Mouse (Mus musculus) heart, adult 2 months (tissue): ENCODE data around the gene Plcl2.

Experiments used
- CTCF ChIP-seq: fragments of 200-600 bp; IDR thresholded peaks from 2 replicates; pipeline ENCODE4 v1.8.1; 2022; ENCODE audit warnings: antibody characterized with exemption, mild to moderate bottlenecking, moderate library complexity
- POLR2A ChIP-seq: fragments of 200-500 bp; IDR thresholded peaks from 2 replicates; pipeline ENCODE4 v1.6.1; 2011; ENCODE audit warnings: mild to moderate bottlenecking, low read depth, low read length, control low read depth; ENCODE audit not compliant: insufficient read depth

GRCm38 (mm10) chr17:50677334-50677733 lies 168.1 kb downstream of the Plcl2 start:
- no peak for TF ChIP-seq POLR2A
- no peak for TF ChIP-seq CTCF
